Mouse (Mus musculus) spleen, postnatal 4 days (tissue): ENCODE data around the gene Btf3.

Source experiments
- DNase-seq, 2 experiments: peaks; one replicate each; pipeline ENCODE4 v3.0.0; 2022; ENCODE audit warnings: low spot score in 2 of 2

Btf3 gene

GRCm38 (mm10) chr13:98340506-98340905, 23.7 kb upstream of the Btf3 start:
- DNase-seq: no peak

GRCm38 (mm10) chr13:98336205-98336604, 19.4 kb upstream of the Btf3 start:
- no peak for DNase-seq

GRCm38 (mm10) chr13:98332106-98332505, 15.3 kb upstream of the Btf3 start:
- DNase-seq: peak; percentile 16 to 63

GRCm38 (mm10) chr13:98325034-98325433, 8.2 kb upstream of the Btf3 start:
- DNase-seq: no peak

GRCm38 (mm10) chr13:98317911-98318310, 1.1 kb upstream of the Btf3 start:
- no peak for DNase-seq

GRCm38 (mm10) chr13:98317246-98317677, 456 bp upstream of the Btf3 start:
- DNase-seq: no peak

GRCm38 (mm10) chr13:98316140-98316479, 696 bp downstream of the Btf3 start:
- DNase-seq: no peak

GRCm38 (mm10) chr13:98315124-98315523, 1.7 kb downstream of the Btf3 start:
- no peak for DNase-seq

- no peak for DNase-seq
These were observed 3.2 kb downstream of the Btf3 start for GRCm38 (mm10) chr13:98313631-98314030.

- DNase-seq: no peak
These were observed 5.2 kb downstream of the Btf3 start for GRCm38 (mm10) chr13:98311597-98311996.

GRCm38 (mm10) chr13:98308724-98309123, 8.1 kb downstream of the Btf3 start:
- no peak for DNase-seq

- no peak for DNase-seq
These were observed 8.8 kb downstream of the Btf3 start for GRCm38 (mm10) chr13:98308004-98308403.

GRCm38 (mm10) chr13:98306852-98307475, 9.8 kb downstream of the Btf3 start:
- DNase-seq: no peak

- no peak for DNase-seq
These were observed 10.4 kb downstream of the Btf3 start for GRCm38 (mm10) chr13:98306393-98306792.

GRCm38 (mm10) chr13:98305257-98305656, 11.5 kb downstream of the Btf3 start:
- no peak for DNase-seq

- peak; percentile 64 to 85 for DNase-seq
These were observed 17.7 kb downstream of the Btf3 start for GRCm38 (mm10) chr13:98298833-98299758.

GRCm38 (mm10) chr13:98297883-98298482, 18.8 kb downstream of the Btf3 start:
- DNase-seq: no peak

- no peak for DNase-seq
These were observed 20.7 kb downstream of the Btf3 start for GRCm38 (mm10) chr13:98296072-98296471.

GRCm38 (mm10) chr13:98291712-98292111, 25.1 kb downstream of the Btf3 start:
- no peak for DNase-seq

GRCm38 (mm10) chr13:98290719-98291118, 26.1 kb downstream of the Btf3 start:
- no peak for DNase-seq

GRCm38 (mm10) chr13:98280990-98281650, 35.7 kb downstream of the Btf3 start:
- DNase-seq: no peak

GRCm38 (mm10) chr13:98279686-98280085, 37.1 kb downstream of the Btf3 start, which contains the start of gene Gm21976:
Gene Gm21976, plus strand, starts transcription at chr13:98279887.
- DNase-seq: no peak
